Mouse (Mus musculus) lung, postnatal 10 days (tissue): Measurements from ENCODE around the gene Carmil1.

Experiments used
- DNase-seq: peaks from one replicate; pipeline ENCODE4 v3.0.0; 2021

Gene Carmil1

GRCm38 (mm10) chr13:24280439-24281431 lies at the start of gene Carmil1:
TSS of gene Carmil1 (minus strand) at chr13:24280795.
- peak; percentile 90 for DNase-seq

- no peak for DNase-seq
Observed at GRCm38 (mm10) chr13:24330128-24330527, 49.5 kb upstream of the Carmil1 start.

GRCm38 (mm10) chr13:24328036-24328817 lies 47.6 kb upstream of the Carmil1 start:
- DNase-seq: no peak

GRCm38 (mm10) chr13:24327201-24327600 lies 46.6 kb upstream of the Carmil1 start, which contains the start of gene Cmah:
TSS of gene Cmah (plus strand) at chr13:24327404.
- DNase-seq: no peak

GRCm38 (mm10) chr13:24321313-24321712 lies 40.7 kb upstream of the Carmil1 start:
- no peak for DNase-seq

- DNase-seq: peak; percentile 45
Observed at GRCm38 (mm10) chr13:24318618-24319017, 38.0 kb upstream of the Carmil1 start.

- no peak for DNase-seq
Observed at GRCm38 (mm10) chr13:24316563-24316962, 36.0 kb upstream of the Carmil1 start.

GRCm38 (mm10) chr13:24311011-24311940 lies 30.7 kb upstream of the Carmil1 start:
- DNase-seq: no peak

GRCm38 (mm10) chr13:24306248-24306647 lies 25.7 kb upstream of the Carmil1 start:
- no peak for DNase-seq

- DNase-seq: no peak
Observed at GRCm38 (mm10) chr13:24305486-24305885, 24.9 kb upstream of the Carmil1 start.

GRCm38 (mm10) chr13:24297252-24297651 lies 16.7 kb upstream of the Carmil1 start:
- peak; percentile 58 for DNase-seq

GRCm38 (mm10) chr13:24287381-24287780 lies 6.8 kb upstream of the Carmil1 start:
- DNase-seq: no peak

- DNase-seq: peak; percentile 31
Observed at GRCm38 (mm10) chr13:24279762-24280438, 695 bp downstream of the Carmil1 start.

GRCm38 (mm10) chr13:24279407-24279761 lies 1.2 kb downstream of the Carmil1 start:
- DNase-seq: no peak

- no peak for DNase-seq
Observed at GRCm38 (mm10) chr13:24272740-24273377, 7.7 kb downstream of the Carmil1 start.

GRCm38 (mm10) chr13:24269100-24269465 lies 11.5 kb downstream of the Carmil1 start:
- no peak for DNase-seq

GRCm38 (mm10) chr13:24268355-24269099 lies 12.1 kb downstream of the Carmil1 start:
- no peak for DNase-seq

GRCm38 (mm10) chr13:24264760-24265159 lies 15.8 kb downstream of the Carmil1 start:
- no peak for DNase-seq

GRCm38 (mm10) chr13:24263560-24263959 lies 17.0 kb downstream of the Carmil1 start:
- no peak for DNase-seq

- DNase-seq: peak; percentile 53
Observed at GRCm38 (mm10) chr13:24260751-24261591, 19.6 kb downstream of the Carmil1 start.
